10 mouse cellular contexts compared by ENCODE assay signal in genomic region chr11:66613150-66613549, GRCm38 (mm10).
A peak's percentile ranks its signal among the peaks of the same experiment; 100 is the strongest.
DNase-seq lines count a peak whose midpoint lies in the region; ATAC-seq and TF ChIP-seq lines count a peak whose summit lies in the region.
"Had no signal": no experiment of that assay in that cellular context is flagged by ENCODE, and none has a peak within 500 bp of the region (broad histone marks: within the 10 kb centered on the region; RNA-seq: fewer than 3 reads in every experiment).

No protein-coding gene starts in this region.

- H3K27ac ChIP-seq in forebrain, postnatal 0 days (ENCODE audit: low read depth, low read length), result no peak overlapping the region
- H3K27ac ChIP-seq in forebrain, embryonic 16.5 days (ENCODE audit: low read length), result no peak overlapping the region
- no peak overlapping the region for H3K27ac ChIP-seq in liver, embryonic 14.5 days
- H3K27ac ChIP-seq: lung, embryonic 15.5 days; stomach, embryonic 15.5 days had no signal

- H3K27me3 ChIP-seq in forebrain, postnatal 0 days (ENCODE audit: insufficient read depth, low read length), result no peaks in the 10 kb centered on the region
- H3K27me3 ChIP-seq in forebrain, embryonic 16.5 days (replicated peaks; ENCODE audit: control insufficient read depth, insufficient read depth, low read length), result no peaks in the 10 kb centered on the region
- no peaks in the 10 kb centered on the region for H3K27me3 ChIP-seq in liver, embryonic 14.5 days (ENCODE audit: control insufficient read depth, insufficient read depth, low read length)
- H3K27me3 ChIP-seq: lung, embryonic 15.5 days; stomach, embryonic 15.5 days had no signal

- intact Hi-C loops in left cerebral cortex, postnatal 14 days (cut with DNase I), result no loop called here

- ATAC-seq in forebrain, postnatal 0 days, result no peak
- no peak for ATAC-seq in forebrain, embryonic 16.5 days
- no peak for ATAC-seq in liver, embryonic 14.5 days (ENCODE audit: insufficient read depth)

- no peaks in the 10 kb centered on the region for H3K36me3 ChIP-seq in forebrain, postnatal 0 days (ENCODE audit: insufficient read depth)
- no peaks in the 10 kb centered on the region for H3K36me3 ChIP-seq in forebrain, embryonic 16.5 days (ENCODE audit: control insufficient read depth, insufficient read depth)
- no peaks in the 10 kb centered on the region for H3K36me3 ChIP-seq in liver, embryonic 14.5 days (replicated peaks; ENCODE audit: control insufficient read depth, insufficient read depth, low read depth)
- H3K36me3 ChIP-seq: lung, embryonic 15.5 days; stomach, embryonic 15.5 days had no signal

- 21% methylated on average over 6 of the region's 6 CpGs for WGBS in forebrain, postnatal 0 days
- WGBS in forebrain, embryonic 16.5 days, result 18% methylated on average over 6 of the region's 6 CpGs
- WGBS in liver, embryonic 14.5 days (ENCODE audit: insufficient replicate concordance), result 9% methylated on average over 6 of the region's 6 CpGs

- TF ChIP-seq CTCF in forebrain, postnatal 0 days (IDR thresholded peaks at IDR 0.05; ENCODE audit: low read depth), result peak; percentile 70
- peak; percentile 17; the same call in 1 of the 2 replicates for TF ChIP-seq CTCF in liver, embryonic 14.5 days (IDR thresholded peaks at IDR 0.05; ENCODE audit: low read depth)

- no peak overlapping the region for H3K9ac ChIP-seq in forebrain, postnatal 0 days
- H3K9ac ChIP-seq in forebrain, embryonic 16.5 days (replicated peaks; ENCODE audit: low read depth, low read length), result no peak overlapping the region
- no peak overlapping the region for H3K9ac ChIP-seq in liver, embryonic 14.5 days (replicated peaks)
- H3K9ac ChIP-seq: lung, embryonic 15.5 days; stomach, embryonic 15.5 days had no signal

- peak; percentile 37 for DNase-seq in forebrain, postnatal 0 days
- DNase-seq in left cerebral cortex, postnatal 14 days (ENCODE audit: low spot score in 2 of 2), result peak; percentile 9 to 30
- DNase-seq in left cerebral cortex, adult 8-10 months (ENCODE audit: low spot score in 2 of 2), result no peak
- DNase-seq in R1 (ENCODE audit: low read depth, low spot score), result peak; percentile 81
- DNase-seq in liver, embryonic 14.5 days (ENCODE audit: low read depth in 3 of 3, low spot score in 3 of 3), result no peak
- DNase-seq in thymus, postnatal 14 days, result no peak
- no peak for DNase-seq in urinary bladder, adult 18-20 months (ENCODE audit: low spot score in 2 of 2)

- TF ChIP-seq EP300 in liver, embryonic 14.5 days (IDR thresholded peaks at IDR 0.05; ENCODE audit: low read depth), result no peak

- no peaks in the 10 kb centered on the region for H3K4me1 ChIP-seq in forebrain, postnatal 0 days (ENCODE audit: insufficient read depth)
- H3K4me1 ChIP-seq in forebrain, embryonic 16.5 days (replicated peaks; ENCODE audit: control insufficient read depth, insufficient read depth, low read length), result no peaks in the 10 kb centered on the region
- H3K4me1 ChIP-seq in liver, embryonic 14.5 days (replicated peaks; ENCODE audit: control insufficient read depth in 2 of 2, insufficient read depth in 2 of 2, low read length in 1 of 2), result no peaks in the 10 kb centered on the region
- H3K4me1 ChIP-seq: lung, embryonic 15.5 days; stomach, embryonic 15.5 days had no signal

- H3K4me2 ChIP-seq in forebrain, postnatal 0 days (ENCODE audit: low read depth), result no peak overlapping the region
- no peak overlapping the region for H3K4me2 ChIP-seq in forebrain, embryonic 16.5 days (ENCODE audit: low read length)
- no peak overlapping the region for H3K4me2 ChIP-seq in liver, embryonic 14.5 days (ENCODE audit: low read depth)
- H3K4me2 ChIP-seq: lung, embryonic 15.5 days; stomach, embryonic 15.5 days had no signal

- no peak overlapping the region for H3K4me3 ChIP-seq in forebrain, postnatal 0 days (ENCODE audit: low read depth, low read length)
- H3K4me3 ChIP-seq in forebrain, embryonic 16.5 days (replicated peaks; ENCODE audit: low read length), result no peak overlapping the region
- no peak overlapping the region for H3K4me3 ChIP-seq in liver, embryonic 14.5 days (ENCODE audit: insufficient read depth in 1 of 2, low read depth in 2 of 2, low read length in 2 of 2)
- H3K4me3 ChIP-seq: lung, embryonic 15.5 days; stomach, embryonic 15.5 days had no signal

- H3K9me3 ChIP-seq in forebrain, postnatal 0 days (ENCODE audit: low read length), result no peaks in the 10 kb centered on the region
- H3K9me3 ChIP-seq in forebrain, embryonic 16.5 days (ENCODE audit: control insufficient read depth, low read length), result no peaks in the 10 kb centered on the region
- H3K9me3 ChIP-seq in liver, embryonic 14.5 days (ENCODE audit: control insufficient read depth, low read length), result no peaks in the 10 kb centered on the region
- H3K9me3 ChIP-seq: lung, embryonic 15.5 days; stomach, embryonic 15.5 days had no signal

Comparison
In these comparisons a context has a peak if more than half of its experiments do, and no peak if none do; other contexts are left out.
1. DNase-seq: peak in forebrain, postnatal 0 days (single experiment), left cerebral cortex, postnatal 14 days (2 of 2) and R1 (single experiment); none in left cerebral cortex, adult 8-10 months (0 of 2), liver, embryonic 14.5 days (0 of 3), thymus, postnatal 14 days (single experiment) and urinary bladder, adult 18-20 months (0 of 2).